Mouse (Mus musculus) monocyte, adult 5-6 weeks (primary cell): Measurements from ENCODE around the gene Nod2. TPM values are rescaled to one million over a fixed set of nuclear protein-coding genes. Genes with fewer than 3 reads are reported as not detected.

ENCODE experiments used
- ATAC-seq: fragments of 153-309, 156-312 bp; replicated peaks from 2 replicates; pipeline ENCODE4 v1.8.0; 2017; ENCODE audit warnings: mild to moderate bottlenecking; ENCODE audit not compliant: low TSS enrichment, insufficient number of reproducible peaks, severe bottlenecking, poor library complexity, low FRiP score
- total RNA-seq: library from RNA; stranded (forward); fragments of 200-1000, 200-491, 200-594 nt; gene quantifications from 3 replicates; pipeline ENCODE4 v1.2.3, GENCODE M21; 2017

The Nod2 gene
- 6.7 to 12.7 TPM (median 8.3 TPM) in 3 replicates for total RNA-seq

GRCm38 (mm10) chr8:88646837-88647778 lies at the start of gene Nod2:
Nod2 (plus strand) TSS chr8:88647315.
- ATAC-seq, result peak; percentile 50

- ATAC-seq, result no peak
These were observed 48.5 kb upstream of the Nod2 start for GRCm38 (mm10) chr8:88598578-88598977.

GRCm38 (mm10) chr8:88599491-88599890 lies 47.6 kb upstream of the Nod2 start:
- no peak for ATAC-seq

GRCm38 (mm10) chr8:88603446-88603989 lies 43.6 kb upstream of the Nod2 start:
- no peak for ATAC-seq

- no peak for ATAC-seq
These were observed 42.8 kb upstream of the Nod2 start for GRCm38 (mm10) chr8:88604065-88605038.

GRCm38 (mm10) chr8:88605361-88606040 lies 41.6 kb upstream of the Nod2 start:
- no peak for ATAC-seq

GRCm38 (mm10) chr8:88609036-88609435 lies 38.1 kb upstream of the Nod2 start:
- no peak for ATAC-seq

GRCm38 (mm10) chr8:88610271-88610670 lies 36.8 kb upstream of the Nod2 start:
- no peak for ATAC-seq

GRCm38 (mm10) chr8:88614981-88615380 lies 32.1 kb upstream of the Nod2 start:
- no peak for ATAC-seq

GRCm38 (mm10) chr8:88618612-88619011 lies 28.5 kb upstream of the Nod2 start:
- ATAC-seq, result peak; percentile 54

GRCm38 (mm10) chr8:88619513-88619912 lies 27.6 kb upstream of the Nod2 start:
- no peak for ATAC-seq

- ATAC-seq, result no peak
These were observed 26.2 kb upstream of the Nod2 start for GRCm38 (mm10) chr8:88620931-88621330.

- ATAC-seq, result peak; percentile 24; the same call in 1 of the 2 replicates
These were observed 25.7 kb upstream of the Nod2 start for GRCm38 (mm10) chr8:88621408-88621807.

GRCm38 (mm10) chr8:88623351-88623750 lies 23.8 kb upstream of the Nod2 start:
- no peak for ATAC-seq

- ATAC-seq, result no peak
These were observed 22.8 kb upstream of the Nod2 start for GRCm38 (mm10) chr8:88624276-88624675.

GRCm38 (mm10) chr8:88626433-88626832 lies 20.7 kb upstream of the Nod2 start:
- no peak for ATAC-seq

- ATAC-seq, result no peak
These were observed 20.2 kb upstream of the Nod2 start for GRCm38 (mm10) chr8:88626940-88627264.

- no peak for ATAC-seq
These were observed 19.7 kb upstream of the Nod2 start for GRCm38 (mm10) chr8:88627265-88627991.
